Mouse (Mus musculus) liver, postnatal 0 days (tissue): ENCODE data around the gene Disp3.

Experiments
- CTCF ChIP-seq: sonication (generic); IDR thresholded peaks from 2 replicates; pipeline ENCODE4 v1.5.1; 2016; ENCODE audit warnings: antibody characterized with exemption, low read depth
- EP300 ChIP-seq: IDR thresholded peaks from 2 replicates; pipeline ENCODE4 v1.6.1; 2016; ENCODE audit warnings: antibody characterized with exemption, low read depth, mild to moderate bottlenecking

- TF ChIP-seq CTCF (no peak), EP300 (no peak)
These were observed 58.1 kb downstream of the Disp3 start for GRCm38 (mm10) chr4:148229646-148230045.
